Mouse (Mus musculus): ENCODE results near the gene 4933406M09Rik. TPM values are rescaled to one million over a fixed set of nuclear protein-coding genes. Genes with fewer than 3 reads are reported as not detected.

The 4933406M09Rik gene
- polyA plus RNA-seq, 1 experiment: 0.06 TPM

DNA sequence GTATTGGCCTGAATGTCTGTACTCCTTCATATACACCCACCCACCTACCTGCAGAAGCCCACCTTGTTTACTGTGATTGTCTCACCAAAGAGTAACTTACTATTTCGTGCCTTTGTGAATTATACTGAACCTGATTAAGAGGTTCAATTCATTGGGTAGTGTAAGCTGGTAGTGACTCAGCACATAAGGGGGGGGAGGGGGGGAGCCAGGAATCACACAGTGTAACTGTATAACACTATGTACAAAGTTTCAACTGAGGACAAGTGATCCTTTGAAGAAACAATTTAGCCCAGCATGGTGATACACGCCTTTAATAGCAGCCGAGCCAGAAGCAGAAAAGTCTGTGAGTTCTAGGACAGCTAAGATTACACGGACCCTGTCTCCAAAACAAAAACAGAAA, 47.7 kb downstream of the 4933406M09Rik start:
- 88% methylated on average over 4 of the region's 4 CpGs for WGBS
- no peak for TF ChIP-seq CTCF (conservative IDR thresholded peaks at IDR 0.05; ENCODE audit: insufficient read depth, insufficient read length, low read depth, low read length)
- no peak for TF ChIP-seq POLR2A (IDR thresholded peaks at IDR 0.05; ENCODE audit: low read depth, low read length)
- Histone ChIP-seq H3K4me3 (ENCODE audit: insufficient read depth, low read depth, low read length) (no peak overlapping the region), H3K4me1 (ENCODE audit: control insufficient read depth, insufficient read depth, low read length) (no peaks in the 10 kb centered on the region), H3K36me3 (ENCODE audit: control insufficient read depth, insufficient read depth, low read length) (peaks cover 6% of the 10 kb centered on the region; the same call in 1 of the 2 replicates), H3K27me3 (replicated peaks; ENCODE audit: control insufficient read depth, insufficient read depth, low read length) (no peaks in the 10 kb centered on the region), H3K27ac (ENCODE audit: insufficient read depth, low read depth, low read length) (no peak overlapping the region)
- no peak for DNase-seq

- Histone ChIP-seq H3K36me3 (ENCODE audit: control insufficient read depth, insufficient read depth, low read length) (peaks cover 4% of the 10 kb centered on the region; the same call in 1 of the 2 replicates), H3K27ac (ENCODE audit: insufficient read depth, low read depth, low read length) (no peak overlapping the region), H3K4me1 (ENCODE audit: control insufficient read depth, insufficient read depth, low read length) (no peaks in the 10 kb centered on the region), H3K27me3 (replicated peaks; ENCODE audit: control insufficient read depth, insufficient read depth, low read length) (no peaks in the 10 kb centered on the region), H3K4me3 (ENCODE audit: insufficient read depth, low read depth, low read length) (no peak overlapping the region)
- DNase-seq: peak; percentile 39
- WGBS: 39% methylated on average over 4 of the region's 4 CpGs
- TF ChIP-seq POLR2A (IDR thresholded peaks at IDR 0.05; ENCODE audit: low read depth, low read length) (no peak), CTCF (conservative IDR thresholded peaks at IDR 0.05; ENCODE audit: insufficient read depth, insufficient read length, low read depth, low read length) (peak; percentile 42)
These were observed 49.7 kb downstream of the 4933406M09Rik start for GRCm38 (mm10) chr1:134435414-134435813.

- Histone ChIP-seq H3K27me3 (replicated peaks; ENCODE audit: control insufficient read depth, insufficient read depth, low read length) (no peaks in the 10 kb centered on the region), H3K4me1 (ENCODE audit: control insufficient read depth, insufficient read depth, low read length) (no peaks in the 10 kb centered on the region), H3K27ac (ENCODE audit: insufficient read depth, low read depth, low read length) (no peak overlapping the region), H3K36me3 (ENCODE audit: control insufficient read depth, insufficient read depth, low read length) (no peaks in the 10 kb centered on the region), H3K4me3 (ENCODE audit: insufficient read depth, low read depth, low read length) (no peak overlapping the region)
- TF ChIP-seq CTCF (conservative IDR thresholded peaks at IDR 0.05; ENCODE audit: insufficient read depth, insufficient read length, low read depth, low read length) (no peak), POLR2A (IDR thresholded peaks at IDR 0.05; ENCODE audit: low read depth, low read length) (no peak)
- WGBS: 96% methylated on average over 6 of the region's 6 CpGs
- DNase-seq: no peak
These were observed 54.7 kb downstream of the 4933406M09Rik start for GRCm38 (mm10) chr1:134440437-134440836.

Other genes starting within 250 kb of the 4933406M09Rik start
- gene Chil1, start 203.8 kb upstream of the 4933406M09Rik start, polyA plus RNA-seq (2012; rRNA removed): 0.56 TPM in 2 replicates
- gene Mybph, start 192.5 kb upstream of the 4933406M09Rik start, polyA plus RNA-seq (2012; rRNA removed): 0.12 and 0.89 TPM in 2 replicates
- gene Adora1, start 150.5 kb upstream of the 4933406M09Rik start, polyA plus RNA-seq (2012; rRNA removed): 13.5 and 16.6 TPM in 2 replicates
- 0.09 TPM in 1 of 2 replicates, not detected in the other for gene Myog, start 96.0 kb upstream of the 4933406M09Rik start, polyA plus RNA-seq (2012; rRNA removed)
- gene Ppfia4, start 53.0 kb upstream of the 4933406M09Rik start, polyA plus RNA-seq (2012; rRNA removed): 3.6 and 4.2 TPM in 2 replicates
- 84.0 and 100 TPM in 2 replicates for gene Tmem183a, start 24.0 kb upstream of the 4933406M09Rik start, polyA plus RNA-seq (2012; rRNA removed)
- 41.9 and 56.8 TPM in 2 replicates for gene Cyb5r1, start 19.6 kb downstream of the 4933406M09Rik start, polyA plus RNA-seq (2012; rRNA removed)
- gene Adipor1, start 29.4 kb downstream of the 4933406M09Rik start, polyA plus RNA-seq (2012; rRNA removed): 113 and 119 TPM in 2 replicates
- gene Klhl12, start 69.6 kb downstream of the 4933406M09Rik start, polyA plus RNA-seq (2012; rRNA removed): 8.1 and 9.6 TPM in 2 replicates
- 16.1 and 17.9 TPM in 2 replicates for gene Rabif, start 108.7 kb downstream of the 4933406M09Rik start, polyA plus RNA-seq (2012; rRNA removed)
- 0.11 TPM in 1 of 2 replicates, not detected in the other for gene Mgat4e, start 163.7 kb downstream of the 4933406M09Rik start, polyA plus RNA-seq (2012; rRNA removed)
- 6.1 and 6.2 TPM in 2 replicates for gene Kdm5b, start 174.2 kb downstream of the 4933406M09Rik start, polyA plus RNA-seq (2012; rRNA removed)

Data from kidney, adult 2 months (tissue).